ENCODE assay signal across 7 mouse cellular contexts in genomic region chr4:141722731-141723672, GRCm38 (mm10). TPM values are rescaled to one million over a fixed set of nuclear protein-coding genes. Genes with fewer than 3 reads are reported as not detected.
A peak's percentile ranks its signal among the peaks of the same experiment; 100 is the strongest.
DNase-seq lines count a peak whose midpoint lies in the region; ATAC-seq lines count a peak whose summit lies in the region.

TSS of gene Ddi2 (minus strand) at chr4:141723419.

- H3K4me3 ChIP-seq in embryonic facial prominence, embryonic 10.5 days, result peak within 1 kb of the TSS; percentile 100
- H3K4me3 ChIP-seq in limb, embryonic 11.5 days (ENCODE audit: low read depth, low read length), result peak within 1 kb of the TSS; percentile 99
- peak within 1 kb of the TSS; percentile 98 for H3K4me3 ChIP-seq in midbrain, embryonic 14.5 days (replicated peaks; ENCODE audit: low read depth, low read length)

- H3K4me1 ChIP-seq in embryonic facial prominence, embryonic 10.5 days, result peaks cover 29% of the 10 kb centered on the region
- H3K4me1 ChIP-seq in limb, embryonic 11.5 days (ENCODE audit: control insufficient read depth, insufficient read depth, low read length), result peaks cover 8% of the 10 kb centered on the region; the same call in 1 of the 2 replicates
- peaks cover 13% of the 10 kb centered on the region for H3K4me1 ChIP-seq in midbrain, embryonic 14.5 days (ENCODE audit: control insufficient read depth, insufficient read depth, low read length)

- H3K27me3 ChIP-seq in embryonic facial prominence, embryonic 10.5 days (replicated peaks; ENCODE audit: low read depth, poor library complexity, severe bottlenecking), result no peaks in the 10 kb centered on the region
- H3K27me3 ChIP-seq in limb, embryonic 11.5 days (ENCODE audit: control insufficient read depth, insufficient read depth, low read length), result no peaks in the 10 kb centered on the region
- no peaks in the 10 kb centered on the region for H3K27me3 ChIP-seq in midbrain, embryonic 14.5 days (ENCODE audit: control insufficient read depth, insufficient read depth, low read length)

- H3K36me3 ChIP-seq in embryonic facial prominence, embryonic 10.5 days (replicated peaks), result peaks cover 17% of the 10 kb centered on the region
- H3K36me3 ChIP-seq in limb, embryonic 11.5 days (ENCODE audit: control insufficient read depth, insufficient read depth, low read length), result no peaks in the 10 kb centered on the region; the same call in 1 of the 2 replicates
- no peaks in the 10 kb centered on the region for H3K36me3 ChIP-seq in midbrain, embryonic 14.5 days (ENCODE audit: control insufficient read depth, insufficient read depth, low read length)

- peak within 1 kb of the TSS; percentile 84 for H3K4me2 ChIP-seq in limb, embryonic 11.5 days (ENCODE audit: low read depth, severe bottlenecking)
- peak within 1 kb of the TSS; percentile 90 for H3K4me2 ChIP-seq in midbrain, embryonic 14.5 days (ENCODE audit: low read length)

- peak; percentile 97 for DNase-seq in adrenal gland, postnatal 10 days
- DNase-seq in embryonic facial prominence, embryonic 10.5 days (ENCODE audit: low spot score), result peak; percentile 94
- DNase-seq in kidney, adult 18-20 months, result peak; percentile 92
- peak; percentile 89 for DNase-seq in limb, embryonic 11.5 days (ENCODE audit: low spot score)
- DNase-seq in midbrain, embryonic 14.5 days, result peak; percentile 96
- peak; percentile 84 to 92 for DNase-seq in spleen, adult 18-20 months

- no peaks in the 10 kb centered on the region for H3K9me3 ChIP-seq in embryonic facial prominence, embryonic 10.5 days
- no peaks in the 10 kb centered on the region for H3K9me3 ChIP-seq in limb, embryonic 11.5 days (ENCODE audit: control insufficient read depth, low read length)
- no peaks in the 10 kb centered on the region for H3K9me3 ChIP-seq in midbrain, embryonic 14.5 days (ENCODE audit: control insufficient read depth, low read length)

- H3K27ac ChIP-seq in embryonic facial prominence, embryonic 10.5 days (replicated peaks), result peak within 1 kb of the TSS; percentile 97
- peak within 1 kb of the TSS; percentile 79 for H3K27ac ChIP-seq in limb, embryonic 11.5 days (replicated peaks; ENCODE audit: low read depth, low read length)
- H3K27ac ChIP-seq in midbrain, embryonic 14.5 days (replicated peaks; ENCODE audit: low read depth, low read length), result peak within 1 kb of the TSS; percentile 89

- WGBS in embryonic facial prominence, embryonic 10.5 days, result under 1% methylated on average over 105 of the region's 105 CpGs
- WGBS in limb, embryonic 11.5 days, result under 1% methylated on average over 93 of the region's 105 CpGs
- under 1% methylated on average over 100 of the region's 105 CpGs for WGBS in midbrain, embryonic 14.5 days

- ATAC-seq in granulocyte monocyte progenitor cell, adult 5-6 weeks (replicated peaks; ENCODE audit: poor library complexity, severe bottlenecking), result peak; percentile 79
- peak; percentile 82 for ATAC-seq in limb, embryonic 11.5 days (ENCODE audit: insufficient number of reproducible peaks, low FRiP score, low TSS enrichment, low read depth)
- peak; percentile 90 for ATAC-seq in midbrain, embryonic 14.5 days (ENCODE audit: low FRiP score, low TSS enrichment)

- peak within 1 kb of the TSS; percentile 96 for H3K9ac ChIP-seq in limb, embryonic 11.5 days (ENCODE audit: low read length)
- H3K9ac ChIP-seq in midbrain, embryonic 14.5 days (replicated peaks; ENCODE audit: low read length), result peak within 1 kb of the TSS; percentile 92

RNA-seq across cellular contexts. Expression of gene Ddi2, which starts in this region (rescaled TPM):
- 10 to 100 TPM; 48.6 to 59.9 TPM for total RNA-seq in adrenal gland, postnatal 10 days (2021)
- 28.1 and 31.8 TPM in 2 replicates for polyA plus RNA-seq in embryonic facial prominence, embryonic 10.5 days (2016; fragmentation: Nextera tagmentation; extraction: Ambion mirVana)
- total RNA-seq in granulocyte monocyte progenitor cell, adult 5-6 weeks (2014; fragmentation: Nextera tagmentation), result 27.4 and 32.9 TPM in 2 replicates
- total RNA-seq in granulocyte monocyte progenitor cell, adult 5-6 weeks (2017), result 26.8 and 32.7 TPM in 2 replicates
- 22.4 and 25.9 TPM in 2 replicates for polyA plus RNA-seq in limb, embryonic 11.5 days (2014; fragmentation: Nextera tagmentation; extraction: Ambion mirVana)
- 9.6 and 12.9 TPM in 2 replicates for polyA plus RNA-seq in midbrain, embryonic 14.5 days (2014; fragmentation: Nextera tagmentation; extraction: Ambion mirVana)

Comparison
In these comparisons a context has a peak if more than half of its experiments do, and no peak if none do; other contexts are left out.
1. Peak in every context shown above with its lines: DNase-seq, ATAC-seq, H3K4me3 ChIP-seq and H3K27ac ChIP-seq.